Mouse (Mus musculus) embryo, embryonic 11.5 days (tissue): ENCODE data around the gene Peg3.
A peak's percentile ranks its signal among the peaks of the same experiment; 100 is the strongest.
"Not testable (repeated sequence)": the region's sequence is repeated elsewhere in the genome, so short reads cannot be mapped to it uniquely, and the experiment has no call there.

ENCODE experiments used
- DNase-seq: peaks from one replicate; pipeline ENCODE4 v3.0.0-alpha.2; 2012; ENCODE audit warnings: low read depth, low spot score

Peg3 gene

DNA sequence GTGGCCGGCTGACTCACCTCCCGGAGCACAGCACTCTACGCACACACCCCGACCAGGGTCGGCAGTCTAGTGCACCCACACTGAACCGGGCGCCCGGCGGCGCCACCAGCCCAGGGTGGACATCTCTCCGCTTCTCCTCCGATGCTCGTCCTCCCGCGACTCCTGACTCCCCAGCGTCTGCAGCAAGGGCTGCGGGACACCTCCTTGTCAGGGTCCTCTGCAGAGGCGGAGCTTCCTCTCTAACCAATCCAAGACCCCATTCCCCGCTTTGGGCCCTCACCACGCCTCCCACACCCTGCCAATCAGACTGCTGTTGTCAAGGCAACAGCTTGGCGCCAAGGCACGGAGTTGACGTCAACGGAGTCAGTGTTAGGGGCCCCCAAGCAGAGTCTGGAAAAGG is at the start of gene Peg3, which contains the start of gene Usp29:
Gene Peg3, minus strand, starts transcription at position 191 of the 400 bp plus-strand sequence.
Gene Usp29, plus strand, starts transcription at position 338 of the 400 bp plus-strand sequence.
- peak; percentile 84 for DNase-seq

DNA sequence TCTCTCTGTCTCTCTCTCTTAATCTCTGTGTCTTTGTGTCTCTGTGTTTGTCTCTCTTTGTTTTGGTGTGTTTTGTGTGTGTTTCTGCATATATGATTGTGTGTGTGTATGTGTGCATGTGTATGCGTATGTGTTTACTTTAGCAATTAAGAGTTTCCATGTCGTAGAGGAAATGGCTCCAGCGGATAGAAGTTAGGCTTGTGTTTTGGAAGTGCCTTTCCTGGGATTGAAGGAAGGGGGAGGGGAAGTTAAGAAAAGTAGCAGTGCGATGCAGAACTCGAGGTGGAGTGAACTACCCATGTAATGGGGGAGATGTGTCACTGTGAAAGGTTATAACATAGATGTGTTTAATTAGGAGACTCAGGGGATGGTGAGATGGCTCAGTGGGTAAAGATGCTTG is 48.9 kb upstream of the Peg3 start:
- no peak for DNase-seq

DNA sequence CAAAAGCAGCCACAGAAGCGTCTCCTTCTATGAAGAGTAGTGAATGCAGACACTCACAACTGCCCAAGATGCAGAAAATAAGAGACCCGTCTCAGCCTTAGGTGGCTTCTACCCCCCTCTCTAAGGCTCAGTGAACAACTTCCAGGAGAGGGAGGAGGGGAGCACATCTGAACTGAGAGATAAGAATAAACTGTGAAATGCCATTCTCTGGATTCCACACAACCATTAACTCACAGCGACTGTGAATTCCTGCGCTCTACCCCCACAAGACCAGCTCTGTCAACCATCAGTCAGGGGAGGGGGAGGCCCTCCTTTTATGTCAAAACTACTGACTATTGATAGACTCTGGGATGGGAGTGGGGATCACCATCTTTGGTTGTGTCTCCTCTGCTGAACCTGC is 47.5 kb upstream of the Peg3 start:
- no peak for DNase-seq

DNA sequence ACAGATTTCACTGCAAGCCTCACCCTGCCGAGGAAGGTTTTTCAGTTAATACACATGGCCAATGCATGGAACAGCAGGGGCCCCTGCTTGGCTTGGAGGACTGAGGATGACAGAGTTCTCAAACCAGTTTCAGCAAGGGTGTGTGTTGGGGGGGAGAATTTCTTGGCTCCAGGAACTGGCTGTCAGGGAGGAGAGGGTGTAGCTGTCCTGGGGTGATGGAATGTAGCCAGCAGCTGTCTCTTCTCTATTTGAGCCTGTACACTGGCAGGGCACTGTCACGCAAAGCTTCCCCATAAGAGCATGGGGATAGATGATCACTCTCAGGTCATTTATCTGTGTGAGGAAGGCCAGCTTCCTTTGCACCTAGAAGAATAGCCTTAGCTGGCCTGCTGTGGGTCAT is 46.9 kb upstream of the Peg3 start:
- DNase-seq = no peak

DNA sequence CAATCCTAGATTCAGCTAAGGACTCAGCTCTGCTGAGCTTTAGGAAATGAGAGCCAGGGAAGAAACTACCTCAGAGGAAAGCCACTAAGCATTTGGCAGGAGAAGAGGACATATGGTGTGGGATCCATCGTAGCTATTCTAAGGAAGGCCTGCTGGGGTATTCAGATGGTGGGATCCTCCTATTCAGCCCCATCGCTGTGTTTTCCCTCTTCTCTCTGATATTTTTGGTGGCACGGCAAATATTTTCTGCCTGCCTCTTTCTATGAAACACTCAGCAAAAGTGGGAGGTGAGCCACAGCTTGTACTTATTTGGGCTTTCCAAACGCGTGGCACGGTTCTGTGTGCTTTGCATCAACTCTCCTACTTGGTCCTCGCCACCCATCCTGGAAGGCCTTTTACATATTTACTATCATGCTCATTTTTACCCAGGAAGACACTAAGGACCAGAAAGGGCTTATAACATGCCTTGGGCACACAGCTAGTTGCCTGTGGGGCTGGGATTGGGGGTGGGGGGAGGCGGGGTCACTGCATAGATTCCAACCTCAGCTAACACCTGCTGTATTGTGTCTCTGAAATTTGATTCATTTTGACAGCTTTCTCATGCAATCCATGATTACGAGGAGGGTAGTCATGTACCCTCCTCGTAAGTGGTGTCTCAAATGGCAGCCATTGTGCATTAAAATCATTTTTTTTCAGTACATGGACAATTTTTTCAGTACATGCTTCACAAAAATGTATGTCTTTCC is 46.3 kb upstream of the Peg3 start:
- no peak for DNase-seq

DNA sequence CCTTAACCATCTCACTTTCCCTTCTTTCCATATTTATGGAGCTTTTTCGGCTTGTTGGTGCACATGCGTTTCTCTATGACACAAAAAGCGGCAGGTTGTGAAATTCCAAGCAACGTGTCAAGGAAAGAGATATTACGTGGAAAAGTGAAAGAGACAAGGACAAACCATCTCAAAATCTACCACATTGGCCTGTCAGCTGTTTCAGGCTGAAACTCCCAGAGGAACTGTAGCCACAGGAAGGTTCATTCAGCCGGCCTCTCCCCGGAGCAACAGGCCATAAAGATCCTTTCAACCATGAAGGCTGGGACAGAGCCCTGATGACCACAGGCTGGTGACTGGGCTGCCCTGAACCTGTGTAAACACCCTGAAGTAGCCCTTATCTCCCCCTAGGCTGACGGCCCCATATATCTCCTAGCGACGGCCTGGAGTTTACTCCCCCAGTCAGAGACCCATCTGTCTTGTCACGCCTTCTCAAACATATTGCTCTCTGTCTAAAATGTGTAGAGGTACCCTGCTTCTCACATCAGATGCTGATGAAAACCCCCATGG is 43.7 kb upstream of the Peg3 start:
- not testable (repeated sequence) for DNase-seq

DNA sequence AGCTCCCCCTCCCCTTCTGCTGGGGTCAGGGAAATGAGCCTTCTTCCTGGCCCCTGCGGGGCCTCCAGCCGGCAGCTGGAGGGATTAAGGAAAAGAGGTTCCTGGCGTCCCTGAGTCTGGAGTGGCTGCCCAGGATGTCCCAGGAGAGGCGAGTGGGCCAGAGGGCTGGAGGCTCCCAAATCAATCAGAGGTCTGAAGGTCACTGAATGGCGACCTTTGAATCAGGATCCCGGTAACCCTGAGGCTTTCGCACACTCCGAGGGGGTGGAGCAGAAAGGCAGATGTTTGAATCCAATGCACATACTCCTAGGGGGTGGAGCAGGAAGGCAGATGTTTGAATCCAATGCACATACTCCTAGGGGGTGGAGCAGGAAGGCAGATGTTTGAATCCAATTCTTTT is 40.1 kb upstream of the Peg3 start:
- no peak for DNase-seq

DNA sequence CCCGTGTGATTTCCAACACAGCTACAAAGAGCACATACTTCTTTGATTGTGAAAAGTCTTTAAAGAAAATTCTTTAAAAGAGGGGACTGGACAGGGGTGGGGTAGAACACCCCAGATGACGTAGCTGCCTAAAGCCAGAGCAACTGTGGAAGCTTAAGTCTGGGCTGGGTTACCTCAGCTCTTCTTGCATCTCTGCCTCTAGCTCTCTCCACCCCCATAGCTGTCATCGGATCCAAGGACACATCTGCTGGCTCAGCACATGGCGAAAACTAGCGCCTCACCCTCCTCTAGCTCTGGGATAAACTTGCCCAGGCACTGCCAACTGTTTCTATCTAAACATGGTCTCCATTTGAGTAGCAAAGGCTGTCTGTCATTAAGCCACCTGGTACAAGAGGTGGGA is 35.0 kb upstream of the Peg3 start:
- no peak for DNase-seq

DNA sequence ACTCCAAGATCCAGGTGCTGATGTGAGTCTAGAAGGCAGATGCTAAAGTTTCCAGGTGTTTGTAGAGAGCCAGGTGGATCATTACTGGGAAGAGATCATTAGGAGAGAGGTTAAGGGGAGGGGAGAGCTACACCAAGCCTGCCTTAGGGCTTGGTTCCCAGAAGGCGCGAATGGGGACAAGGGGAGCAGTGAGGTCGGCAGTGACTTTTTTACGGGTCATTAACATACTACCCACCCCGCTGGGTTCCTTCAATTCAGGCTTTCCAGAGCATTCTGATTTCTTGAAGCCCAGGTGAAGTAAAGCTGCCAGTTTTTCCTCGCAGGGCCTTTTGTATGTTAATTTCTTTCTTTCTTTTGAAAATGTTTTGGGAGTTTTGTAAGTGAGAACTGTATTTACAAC is 29.9 kb upstream of the Peg3 start:
- no peak for DNase-seq

DNA sequence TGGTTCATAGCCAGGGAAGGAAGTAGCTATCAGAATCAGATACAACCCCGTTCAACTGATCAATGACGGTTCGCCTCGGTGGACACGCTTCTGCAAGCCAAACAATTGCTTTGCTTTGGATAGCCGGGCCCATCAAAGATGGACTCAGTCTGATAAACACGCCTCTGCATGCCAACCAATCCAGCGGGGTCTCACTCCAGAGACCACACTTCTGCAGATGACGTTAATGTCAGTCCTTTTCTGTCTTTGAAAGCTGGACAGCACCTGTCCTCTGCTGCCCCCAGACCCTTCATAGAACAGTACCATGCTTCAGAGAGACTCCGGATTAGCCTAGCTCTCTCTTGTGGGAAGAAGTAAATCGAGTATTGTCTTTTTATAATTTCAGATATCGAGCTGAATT is 29.5 kb upstream of the Peg3 start:
- DNase-seq = no peak

DNA sequence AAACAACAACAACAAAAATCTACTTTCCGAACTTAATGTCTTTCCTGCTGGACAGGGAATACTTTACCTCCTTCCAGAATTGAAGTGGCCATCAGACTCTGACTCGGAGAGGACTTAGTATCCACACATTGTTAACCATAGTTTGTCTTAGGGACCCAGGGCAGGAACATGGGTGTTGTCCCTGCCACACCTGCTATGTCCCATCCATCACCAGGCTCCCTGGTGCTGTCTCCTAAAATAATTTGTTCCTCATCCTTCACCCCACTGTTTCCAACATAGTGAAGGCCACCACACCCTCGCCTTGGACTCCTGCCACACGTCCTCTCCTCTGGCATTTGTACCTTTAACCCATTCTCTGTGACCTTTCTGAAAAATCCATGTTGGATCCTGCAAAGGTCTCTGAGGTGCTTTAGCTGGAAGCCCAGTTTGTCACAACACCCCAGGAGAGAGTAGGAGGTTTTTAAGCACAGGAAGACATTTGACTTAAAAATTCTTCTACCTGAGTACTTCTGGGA is 26.6 kb upstream of the Peg3 start:
- no peak for DNase-seq

DNA sequence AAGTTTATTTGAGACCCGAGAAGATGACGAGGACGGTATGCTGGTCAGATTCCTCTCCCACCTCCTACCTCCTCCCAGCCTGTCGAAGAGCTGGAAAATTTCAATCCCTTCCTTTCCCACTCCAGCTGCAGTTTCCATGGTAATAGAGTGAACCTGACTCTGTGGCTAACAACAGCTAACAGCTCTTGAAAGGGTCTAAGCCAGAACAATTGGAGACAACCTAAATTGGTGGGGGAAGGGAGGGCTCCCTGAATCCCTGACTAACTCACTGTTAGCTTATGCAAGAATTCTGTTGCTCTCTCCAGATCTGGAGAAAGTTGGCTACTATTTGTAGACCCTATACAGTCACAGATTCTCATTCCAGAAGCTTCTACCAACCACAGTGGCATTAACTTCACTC is 23.2 kb upstream of the Peg3 start:
- no peak for DNase-seq

DNA sequence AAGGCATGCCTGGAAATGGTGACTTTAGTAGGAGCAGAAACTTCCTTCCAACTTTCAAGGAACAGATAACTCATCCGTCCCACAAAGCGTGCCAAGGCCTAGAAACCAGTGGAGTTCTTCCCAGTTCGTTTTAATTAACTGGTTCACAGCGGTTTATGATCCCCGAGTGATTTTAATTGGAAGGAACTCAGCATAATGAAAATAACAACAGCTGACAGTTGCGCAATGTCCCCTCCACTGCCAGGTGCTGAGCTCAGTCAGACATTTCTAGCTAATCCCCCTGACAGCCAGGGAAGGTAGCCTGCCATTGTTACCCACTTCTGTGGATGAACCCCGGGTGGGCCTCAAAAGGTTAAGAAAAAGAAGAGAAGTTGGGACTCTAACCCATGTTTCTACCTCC is 19.0 kb upstream of the Peg3 start:
- no peak for DNase-seq

DNA sequence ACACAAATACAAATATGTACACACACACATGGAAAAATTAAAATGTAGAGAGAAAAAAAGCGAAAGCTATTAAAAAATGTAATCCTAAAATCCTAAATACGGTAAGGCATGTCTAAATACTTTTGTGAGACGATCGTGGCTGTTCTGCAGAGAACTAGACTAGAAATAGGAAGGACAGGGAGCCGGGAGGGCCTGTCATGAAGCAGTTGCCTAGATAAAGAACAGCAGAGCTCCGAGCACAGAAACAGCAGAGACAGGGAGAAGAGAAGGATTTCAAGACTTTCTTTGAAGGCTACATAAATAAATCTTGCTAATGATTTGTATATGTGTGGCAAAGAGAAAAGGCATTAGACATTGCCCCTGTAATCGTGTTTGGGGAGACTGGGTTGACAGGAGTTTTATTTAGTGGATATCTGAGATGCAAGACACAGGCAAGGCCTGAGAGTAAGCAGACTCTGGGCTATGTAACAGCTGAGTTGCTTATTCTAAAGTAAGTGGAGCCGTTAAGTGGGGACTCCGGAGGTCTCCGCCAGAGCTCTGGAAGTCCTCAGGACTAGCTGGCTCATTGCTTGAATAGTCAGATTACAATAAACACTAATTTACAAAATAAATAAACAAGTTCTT is 14.2 kb upstream of the Peg3 start:
- DNase-seq = no peak

DNA sequence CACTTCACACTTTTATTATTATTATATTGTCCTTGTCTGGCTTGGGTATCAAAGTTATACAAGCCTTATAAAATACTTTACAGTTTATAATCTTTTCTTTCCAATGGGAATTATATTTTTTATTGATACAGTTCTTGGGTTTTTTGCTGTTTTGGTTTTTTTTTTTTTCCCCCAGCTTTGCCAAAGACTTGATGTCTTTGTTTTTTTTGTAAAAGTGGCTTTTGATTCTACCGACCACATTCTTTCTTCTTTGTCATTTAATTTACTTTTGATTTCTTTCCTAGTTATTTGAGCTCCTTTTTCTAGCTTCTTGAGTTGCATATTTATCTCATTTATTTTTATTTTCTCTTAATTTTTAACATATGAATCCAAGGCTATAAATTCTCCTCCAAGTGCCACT is 5.8 kb upstream of the Peg3 start:
- DNase-seq = no peak

DNA sequence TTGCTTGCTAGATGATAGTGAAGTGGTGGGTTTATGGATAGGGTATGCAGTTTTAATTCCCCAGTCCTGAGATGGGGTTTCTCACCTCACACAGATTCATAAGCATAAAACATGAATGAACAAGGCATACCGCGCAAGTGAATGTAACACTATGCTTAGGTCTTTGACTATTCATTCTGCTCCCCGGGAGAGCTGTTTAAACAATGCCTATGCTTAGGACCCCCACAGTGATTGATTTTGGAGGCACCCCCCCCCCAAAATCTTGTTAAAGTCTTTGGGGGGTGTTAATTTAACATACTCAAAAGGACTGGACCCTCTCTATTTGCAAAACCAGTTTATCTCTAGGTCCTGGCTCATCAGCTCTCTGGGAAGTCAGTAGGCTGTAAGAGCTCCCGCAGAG is 1.7 kb upstream of the Peg3 start:
- no peak for DNase-seq

DNA sequence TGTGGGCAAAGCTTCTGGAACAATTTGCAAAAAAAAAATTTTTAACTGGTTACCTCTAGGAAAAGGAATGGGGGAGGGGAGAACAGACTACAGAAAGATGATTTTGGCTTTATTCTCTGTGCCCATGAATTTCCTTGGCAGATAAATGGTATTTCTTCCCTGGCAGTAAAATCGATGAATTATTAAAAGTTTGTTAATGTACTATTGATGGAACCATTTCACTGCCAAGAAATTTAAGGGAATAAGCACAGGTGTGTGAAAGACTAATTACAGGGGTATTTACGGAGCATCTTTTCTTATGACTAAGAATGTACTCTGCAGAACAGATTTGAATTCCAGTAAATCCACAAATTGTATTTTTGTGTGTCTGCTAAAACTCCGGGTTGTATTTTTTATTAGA is 1.1 kb upstream of the Peg3 start:
- DNase-seq = no peak

DNA sequence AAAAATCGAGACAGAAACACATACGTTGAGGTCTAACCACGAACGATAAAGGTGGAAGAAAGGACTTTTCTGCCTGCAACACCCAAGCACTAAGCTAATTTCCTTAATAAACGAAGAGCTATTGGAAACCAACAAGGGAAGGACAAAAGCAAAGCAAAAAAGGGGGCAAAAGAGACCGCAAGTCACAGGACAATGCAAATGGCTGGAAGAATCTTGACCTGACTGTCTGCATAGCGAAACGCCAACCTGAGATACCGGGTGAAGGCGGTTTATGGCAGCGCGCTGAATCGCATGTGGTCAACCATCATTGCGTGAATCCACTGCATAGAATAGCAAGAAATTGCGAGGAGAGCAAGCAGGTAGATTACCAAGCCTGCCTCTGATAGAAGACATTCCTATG is 570 bp upstream of the Peg3 start:
- no peak for DNase-seq

DNA sequence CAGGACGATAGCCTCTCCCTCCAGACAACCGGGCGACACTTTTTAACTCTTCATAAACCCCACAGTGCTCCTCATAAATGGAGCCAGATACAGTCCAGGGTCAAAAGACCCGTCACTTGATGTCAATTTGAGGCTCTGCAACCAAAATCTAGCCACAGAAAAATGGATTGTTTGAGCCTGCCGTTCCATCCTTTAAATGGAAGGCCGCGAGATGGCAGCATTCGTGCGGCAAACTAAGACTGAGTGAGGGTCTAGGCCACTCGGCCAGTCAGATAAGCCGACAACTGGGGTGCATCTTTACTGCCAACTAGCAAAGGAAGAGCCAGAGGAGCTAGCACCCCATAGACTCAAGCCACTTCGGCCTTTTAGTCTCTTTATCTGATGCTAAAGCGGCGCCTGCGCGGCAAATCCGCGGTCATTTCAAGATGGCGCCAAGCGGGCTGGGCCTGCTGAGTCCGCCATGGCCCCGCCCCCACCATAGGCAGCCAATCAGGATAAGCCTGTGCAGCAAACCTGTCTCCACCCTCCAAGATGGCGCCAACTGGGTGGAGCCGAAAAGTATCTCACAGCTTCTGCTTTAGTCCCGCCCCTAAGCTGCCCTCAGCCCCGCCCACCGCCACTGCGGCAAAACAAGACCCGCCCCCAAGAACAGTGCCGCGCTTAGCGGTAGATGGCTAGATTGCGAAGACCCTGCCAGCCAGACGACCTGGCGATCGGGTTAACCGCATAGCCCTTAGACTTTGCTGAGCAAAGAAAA is 992 bp downstream of the Peg3 start:
- peak; percentile 86 for DNase-seq

DNA sequence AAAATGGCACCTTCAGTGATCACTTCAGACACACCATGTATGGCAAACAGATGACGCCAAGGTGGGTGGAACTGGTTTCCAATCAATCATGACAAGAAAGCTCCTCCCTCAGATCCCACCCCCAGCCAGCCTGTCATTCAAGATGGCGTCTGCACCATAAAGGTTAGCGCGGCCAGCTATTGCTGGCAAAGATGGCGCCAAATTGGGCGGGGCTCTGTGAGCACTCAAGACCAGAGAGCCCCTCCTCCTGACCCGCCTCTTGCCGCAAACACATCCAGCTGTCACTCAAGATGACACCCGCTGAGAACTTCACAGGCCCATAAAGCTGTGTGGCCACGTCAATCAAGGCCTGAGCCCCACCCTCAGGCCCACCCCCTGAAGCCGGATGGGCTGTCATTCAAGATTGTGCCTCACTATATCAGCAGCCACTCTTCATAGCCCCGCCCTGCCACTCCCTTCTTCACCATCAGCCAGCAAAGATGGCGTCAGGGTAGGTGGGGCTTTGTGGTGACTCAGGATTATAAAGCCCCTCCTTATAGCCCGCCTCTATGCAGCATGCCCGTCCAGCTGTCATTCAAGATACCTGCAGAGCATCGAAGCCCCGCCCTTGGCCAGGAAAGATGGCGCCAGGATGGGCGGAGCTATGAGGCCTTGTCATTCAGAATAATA is 1.8 kb downstream of the Peg3 start:
- DNase-seq = peak; percentile 81

DNA sequence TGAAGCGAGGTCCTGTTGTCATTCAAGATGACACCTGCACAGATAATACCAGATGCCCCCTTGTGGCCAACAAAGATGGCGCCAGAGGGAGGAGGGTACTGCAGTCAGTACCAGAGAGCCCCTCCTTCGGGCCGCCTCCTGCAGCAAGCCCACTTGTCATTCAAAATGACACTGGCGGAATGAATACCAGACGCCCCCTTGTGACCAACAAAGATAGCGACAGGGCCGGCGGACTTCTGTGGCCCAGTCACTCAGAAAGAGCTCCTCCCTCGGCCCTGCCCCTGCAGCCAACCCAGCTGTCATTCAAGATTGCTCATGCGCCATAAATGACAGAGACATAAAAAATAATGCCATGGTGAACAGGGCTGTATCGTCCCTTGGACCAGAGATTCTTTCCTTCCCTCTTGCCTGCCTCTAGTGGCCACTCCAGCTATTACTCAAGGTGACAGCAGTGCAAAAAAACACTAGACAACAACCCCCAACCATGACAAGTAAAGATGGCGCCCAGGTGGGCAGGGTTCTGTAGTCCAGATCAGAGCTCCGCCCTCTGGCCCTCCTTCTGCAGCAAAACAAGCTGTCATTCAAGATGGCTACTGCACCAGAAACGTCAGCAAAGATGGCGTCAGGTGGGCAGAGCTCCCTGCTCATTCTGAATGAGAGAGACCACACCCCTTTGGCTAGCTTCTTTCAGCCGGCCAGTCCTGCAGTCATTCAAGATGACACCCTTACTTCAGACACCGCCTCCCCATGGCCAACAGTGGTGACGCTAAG is 2.7 kb downstream of the Peg3 start:
- no peak for DNase-seq
